Mouse (Mus musculus): ENCODE results near the gene Ufd1. TPM values are rescaled to one million over a fixed set of nuclear protein-coding genes. Genes with fewer than 3 reads are reported as not detected.
A peak's percentile ranks its signal among the peaks of the same experiment; 100 is the strongest.

The Ufd1 gene
- polyA plus RNA-seq, 1 experiment from 2014 or later: 80.2 TPM

DNA sequence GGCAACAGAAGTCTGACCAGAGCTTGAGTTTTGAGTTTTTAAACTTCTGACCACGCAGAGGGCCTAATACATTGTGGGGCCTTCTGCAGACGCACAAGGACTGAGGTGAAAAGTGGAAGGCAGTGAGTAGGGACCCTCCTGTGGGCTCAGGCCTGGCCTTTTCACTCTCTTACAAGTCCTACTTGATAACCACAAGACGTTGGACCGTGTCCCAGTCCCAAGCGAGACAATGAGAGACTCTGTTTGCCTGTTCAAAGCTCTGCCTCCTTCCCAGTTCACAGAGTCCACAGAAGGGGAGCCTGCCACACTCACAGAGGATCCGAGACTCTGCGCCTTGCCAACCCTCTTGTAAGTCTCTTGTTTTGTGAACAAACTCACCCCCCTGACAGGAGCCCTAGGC, 14.9 kb upstream of the Ufd1 start:
- Histone ChIP-seq H3K27me3 (ENCODE audit: control insufficient read depth, insufficient read depth, low read length) (no peaks in the 10 kb centered on the region), H3K4me2 (ENCODE audit: low read length) (no peak overlapping the region), H3K36me3 (ENCODE audit: control insufficient read depth, insufficient read depth, low read length) (peaks cover 14% of the 10 kb centered on the region; the same call in 1 of the 2 replicates), H3K4me3 (replicated peaks; ENCODE audit: low read depth, low read length) (no peak overlapping the region), H3K9me3 (ENCODE audit: control insufficient read depth, low read length) (no peaks in the 10 kb centered on the region), H3K4me1 (ENCODE audit: control insufficient read depth, insufficient read depth, low read length) (no peaks in the 10 kb centered on the region), H3K27ac (replicated peaks; ENCODE audit: low read depth, low read length) (no peak overlapping the region), H3K9ac (replicated peaks; ENCODE audit: low read length) (no peak overlapping the region)
- no peak for ATAC-seq (ENCODE audit: low FRiP score, low TSS enrichment)
- DNase-seq: no peak
- WGBS: 88% methylated on average over 7 of the region's 7 CpGs

DNA sequence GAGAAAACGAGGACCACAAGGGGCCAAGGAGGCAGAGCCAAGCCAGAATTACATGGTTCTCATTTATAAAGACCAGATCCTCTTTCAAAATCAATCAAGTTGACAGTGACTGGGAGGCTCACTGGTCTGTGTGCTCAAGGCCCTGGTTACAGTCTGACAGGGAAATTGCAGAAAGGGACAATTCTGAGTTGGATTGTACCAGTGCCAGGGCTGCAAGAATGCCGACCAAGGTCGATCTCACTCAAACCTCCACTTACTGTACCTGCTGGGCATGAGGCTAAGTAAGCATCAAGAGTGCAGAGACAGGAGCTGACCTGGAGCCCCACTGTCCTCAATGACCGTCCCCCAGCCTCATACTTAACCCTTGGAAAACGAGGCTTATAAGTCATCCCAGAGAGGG, 13.4 kb upstream of the Ufd1 start:
- Histone ChIP-seq H3K27me3 (ENCODE audit: control insufficient read depth, insufficient read depth, low read length) (no peaks in the 10 kb centered on the region), H3K36me3 (ENCODE audit: control insufficient read depth, insufficient read depth, low read length) (peaks cover 14% of the 10 kb centered on the region; the same call in 1 of the 2 replicates), H3K27ac (replicated peaks; ENCODE audit: low read depth, low read length) (no peak overlapping the region), H3K9me3 (ENCODE audit: control insufficient read depth, low read length) (no peaks in the 10 kb centered on the region), H3K4me1 (ENCODE audit: control insufficient read depth, insufficient read depth, low read length) (no peaks in the 10 kb centered on the region), H3K4me2 (ENCODE audit: low read length) (no peak overlapping the region), H3K9ac (replicated peaks; ENCODE audit: low read length) (no peak overlapping the region), H3K4me3 (replicated peaks; ENCODE audit: low read depth, low read length) (no peak overlapping the region)
- DNase-seq (no peak), ATAC-seq (ENCODE audit: low FRiP score, low TSS enrichment) (no peak)
- WGBS: 90% methylated on average over 5 of the region's 5 CpGs

- Histone ChIP-seq H3K36me3 (ENCODE audit: control insufficient read depth, insufficient read depth, low read length) (peaks cover 14% of the 10 kb centered on the region; the same call in 1 of the 2 replicates), H3K27ac (replicated peaks; ENCODE audit: low read depth, low read length) (no peak overlapping the region), H3K9ac (replicated peaks; ENCODE audit: low read length) (no peak overlapping the region), H3K27me3 (ENCODE audit: control insufficient read depth, insufficient read depth, low read length) (no peaks in the 10 kb centered on the region), H3K4me2 (ENCODE audit: low read length) (no peak overlapping the region), H3K4me3 (replicated peaks; ENCODE audit: low read depth, low read length) (no peak overlapping the region), H3K4me1 (ENCODE audit: control insufficient read depth, insufficient read depth, low read length) (no peaks in the 10 kb centered on the region), H3K9me3 (ENCODE audit: control insufficient read depth, low read length) (no peaks in the 10 kb centered on the region)
- WGBS: 74% methylated on average over 2 of the region's 2 CpGs
- ATAC-seq (ENCODE audit: low FRiP score, low TSS enrichment): no peak
- DNase-seq: peak; percentile 72
Observed at GRCm38 (mm10) chr16:18798841-18799240, 12.7 kb upstream of the Ufd1 start.

DNA sequence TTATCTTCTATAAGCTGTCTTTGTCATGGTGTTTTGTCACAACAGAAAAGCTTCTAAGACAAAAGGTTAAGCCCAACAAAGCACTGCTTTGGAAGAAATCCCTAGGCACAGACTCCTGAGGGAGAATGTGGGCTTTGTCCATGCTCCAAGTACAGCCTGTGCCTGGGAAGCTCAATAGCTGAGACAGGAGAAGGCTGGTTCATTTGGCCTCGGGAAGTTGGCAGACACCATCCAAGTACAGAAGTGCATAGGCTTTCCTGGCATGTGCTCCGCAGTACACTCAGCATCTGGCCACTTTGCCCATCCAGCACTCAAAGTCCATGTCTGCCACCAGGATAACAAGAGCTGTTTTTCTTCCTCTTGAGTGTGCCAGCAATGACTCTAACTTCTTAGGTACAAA, 5.8 kb upstream of the Ufd1 start:
- ATAC-seq (ENCODE audit: low FRiP score, low TSS enrichment) (no peak), DNase-seq (no peak)
- peaks cover 13% of the 10 kb centered on the region for H3K36me3 ChIP-seq (ENCODE audit: control insufficient read depth, insufficient read depth, low read length)
- H3K9ac ChIP-seq (replicated peaks; ENCODE audit: low read length): no peak overlapping the region
- no peak overlapping the region for H3K4me3 ChIP-seq (replicated peaks; ENCODE audit: low read depth, low read length)
- WGBS: 86% methylated on average over 2 of the region's 2 CpGs
- H3K4me1 ChIP-seq (ENCODE audit: control insufficient read depth, insufficient read depth, low read length): no peaks in the 10 kb centered on the region
- no peaks in the 10 kb centered on the region for H3K27me3 ChIP-seq (ENCODE audit: control insufficient read depth, insufficient read depth, low read length)
- H3K27ac ChIP-seq (replicated peaks; ENCODE audit: low read depth, low read length): no peak overlapping the region
- no peak overlapping the region for H3K4me2 ChIP-seq (ENCODE audit: low read length)
- no peaks in the 10 kb centered on the region for H3K9me3 ChIP-seq (ENCODE audit: control insufficient read depth, low read length)

DNA sequence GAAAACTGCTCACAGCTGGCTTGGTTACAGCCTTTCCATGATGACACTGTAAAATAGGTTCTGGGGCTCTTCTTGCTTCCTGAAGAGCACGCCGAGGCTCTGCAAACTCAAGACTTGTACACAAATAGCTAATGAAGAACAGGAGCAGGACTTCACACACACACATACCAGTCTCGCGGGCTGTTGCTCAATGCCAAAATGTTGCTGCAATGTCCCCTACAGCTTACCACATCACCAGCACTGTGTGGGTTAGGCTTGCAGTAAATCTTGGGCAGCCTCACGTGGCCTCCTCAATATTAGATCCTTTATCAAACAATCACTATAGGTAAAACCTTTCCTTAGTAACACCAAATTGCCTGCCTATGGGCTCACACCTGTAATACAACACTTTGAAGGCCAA, 2.6 kb upstream of the Ufd1 start:
- peaks cover 13% of the 10 kb centered on the region; the same call in 1 of the 2 replicates for H3K36me3 ChIP-seq (ENCODE audit: control insufficient read depth, insufficient read depth, low read length)
- H3K4me2 ChIP-seq (ENCODE audit: low read length): no peak overlapping the region
- peaks cover 8% of the 10 kb centered on the region; the same call in 1 of the 2 replicates for H3K4me1 ChIP-seq (ENCODE audit: control insufficient read depth, insufficient read depth, low read length)
- H3K9ac ChIP-seq (replicated peaks; ENCODE audit: low read length): no peak overlapping the region
- no peaks in the 10 kb centered on the region for H3K9me3 ChIP-seq (ENCODE audit: control insufficient read depth, low read length)
- no peaks in the 10 kb centered on the region for H3K27me3 ChIP-seq (ENCODE audit: control insufficient read depth, insufficient read depth, low read length)
- H3K27ac ChIP-seq (replicated peaks; ENCODE audit: low read depth, low read length): no peak overlapping the region
- WGBS: 93% methylated on average over 5 of the region's 5 CpGs
- no peak overlapping the region for H3K4me3 ChIP-seq (replicated peaks; ENCODE audit: low read depth, low read length)
- ATAC-seq (ENCODE audit: low FRiP score, low TSS enrichment): no peak
- no peak for DNase-seq

DNA sequence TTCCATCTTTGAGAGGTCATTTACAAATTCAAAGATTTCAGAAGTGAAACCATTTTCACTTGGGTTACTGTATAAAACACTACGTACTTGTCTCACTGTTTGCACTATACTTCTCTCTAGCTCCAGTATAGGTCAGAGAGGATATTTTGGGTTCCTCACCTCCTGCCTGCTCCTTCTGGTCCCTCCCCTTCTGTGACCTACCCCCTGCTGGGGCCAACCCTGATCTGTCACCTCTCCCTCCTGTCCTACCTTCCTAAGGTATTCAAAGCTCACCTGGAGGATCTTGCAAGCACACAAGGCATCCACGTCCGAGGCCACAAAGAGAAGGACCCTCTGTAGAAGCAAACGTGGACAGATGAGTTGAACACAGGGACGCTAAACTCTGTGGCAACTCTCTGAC, 547 bp upstream of the Ufd1 start:
- ATAC-seq (ENCODE audit: low FRiP score, low TSS enrichment) (0 out of 2 replicates have a peak, but pooled peaks have one; percentile 1), DNase-seq (no peak)
- Histone ChIP-seq H3K4me3 (replicated peaks; ENCODE audit: low read depth, low read length) (peak overlapping the region; percentile 67), H3K4me2 (ENCODE audit: low read length) (peak overlapping the region; percentile 62), H3K36me3 (ENCODE audit: control insufficient read depth, insufficient read depth, low read length) (peaks cover 23% of the 10 kb centered on the region), H3K9ac (replicated peaks; ENCODE audit: low read length) (peak overlapping the region; percentile 30), H3K27ac (replicated peaks; ENCODE audit: low read depth, low read length) (no peak overlapping the region), H3K4me1 (ENCODE audit: control insufficient read depth, insufficient read depth, low read length) (peaks cover 8% of the 10 kb centered on the region; the same call in 1 of the 2 replicates), H3K27me3 (ENCODE audit: control insufficient read depth, insufficient read depth, low read length) (no peaks in the 10 kb centered on the region), H3K9me3 (ENCODE audit: control insufficient read depth, low read length) (no peaks in the 10 kb centered on the region)
- 7% methylated on average over 5 of the region's 5 CpGs for WGBS

GRCm38 (mm10) chr16:18812385-18812910, 869 bp downstream of the Ufd1 start:
- Histone ChIP-seq H3K36me3 (ENCODE audit: control insufficient read depth, insufficient read depth, low read length) (peaks cover 31% of the 10 kb centered on the region), H3K9ac (replicated peaks; ENCODE audit: low read length) (peak overlapping the region; percentile 67), H3K9me3 (ENCODE audit: control insufficient read depth, low read length) (no peaks in the 10 kb centered on the region), H3K27ac (replicated peaks; ENCODE audit: low read depth, low read length) (peak overlapping the region; percentile 63; the same call in 1 of the 2 replicates), H3K4me2 (ENCODE audit: low read length) (peak overlapping the region; percentile 62), H3K4me3 (replicated peaks; ENCODE audit: low read depth, low read length) (peak overlapping the region; percentile 67), H3K27me3 (ENCODE audit: control insufficient read depth, insufficient read depth, low read length) (no peaks in the 10 kb centered on the region), H3K4me1 (ENCODE audit: control insufficient read depth, insufficient read depth, low read length) (peaks cover 8% of the 10 kb centered on the region; the same call in 1 of the 2 replicates)
- ATAC-seq (ENCODE audit: low FRiP score, low TSS enrichment) (peak; percentile 49), DNase-seq (no peak)
- WGBS: 3% methylated on average over 31 of the region's 31 CpGs

DNA sequence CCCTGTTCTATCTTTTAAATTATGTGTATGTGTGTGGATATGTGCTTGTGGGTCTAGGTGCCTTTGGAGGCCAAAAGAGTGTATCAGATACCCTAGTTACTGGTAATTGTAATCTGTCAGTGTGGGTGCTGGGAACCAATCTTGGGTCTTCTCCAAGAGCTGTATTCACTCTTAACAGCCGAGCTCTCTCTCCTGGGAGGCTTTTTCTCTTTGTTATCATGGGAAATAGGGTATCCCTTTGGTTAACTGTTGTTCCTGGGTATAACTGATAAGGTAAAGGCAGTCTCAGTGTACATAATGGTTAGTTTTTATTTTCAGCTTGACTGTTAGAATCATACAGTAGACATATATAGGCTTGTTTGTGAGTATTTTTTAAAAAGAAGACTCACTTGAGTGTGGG, 10.8 kb downstream of the Ufd1 start:
- H3K27me3 ChIP-seq (ENCODE audit: control insufficient read depth, insufficient read depth, low read length): no peaks in the 10 kb centered on the region
- 89% methylated on average over 1 of the region's 1 CpGs for WGBS

GRCm38 (mm10) chr16:18822925-18823324, 11.3 kb downstream of the Ufd1 start:
- H3K27ac ChIP-seq (replicated peaks; ENCODE audit: low read depth, low read length): no peak overlapping the region
- H3K4me2 ChIP-seq (ENCODE audit: low read length): no peak overlapping the region
- 64% methylated on average over 4 of the region's 4 CpGs for WGBS
- H3K36me3 ChIP-seq (ENCODE audit: control insufficient read depth, insufficient read depth, low read length): peaks cover 98% of the 10 kb centered on the region
- no peaks in the 10 kb centered on the region for H3K4me1 ChIP-seq (ENCODE audit: control insufficient read depth, insufficient read depth, low read length)
- H3K27me3 ChIP-seq (ENCODE audit: control insufficient read depth, insufficient read depth, low read length): no peaks in the 10 kb centered on the region
- no peak overlapping the region for H3K4me3 ChIP-seq (replicated peaks; ENCODE audit: low read depth, low read length)
- no peaks in the 10 kb centered on the region for H3K9me3 ChIP-seq (ENCODE audit: control insufficient read depth, low read length)
- ATAC-seq (ENCODE audit: low FRiP score, low TSS enrichment): no peak
- H3K9ac ChIP-seq (replicated peaks; ENCODE audit: low read length): no peak overlapping the region
- no peak for DNase-seq

More for the DNA sequence above, 10.8 kb downstream of the Ufd1 start:
- Histone ChIP-seq H3K4me1 (ENCODE audit: control insufficient read depth, insufficient read depth, low read length) (no peaks in the 10 kb centered on the region), H3K4me2 (ENCODE audit: low read length) (no peak overlapping the region), H3K36me3 (ENCODE audit: control insufficient read depth, insufficient read depth, low read length) (peaks cover 98% of the 10 kb centered on the region), H3K27ac (replicated peaks; ENCODE audit: low read depth, low read length) (no peak overlapping the region), H3K4me3 (replicated peaks; ENCODE audit: low read depth, low read length) (no peak overlapping the region), H3K9me3 (ENCODE audit: control insufficient read depth, low read length) (no peaks in the 10 kb centered on the region), H3K9ac (replicated peaks; ENCODE audit: low read length) (no peak overlapping the region)
- ATAC-seq (ENCODE audit: low FRiP score, low TSS enrichment): no peak
- DNase-seq: no peak
